Mouse (Mus musculus) gastrocnemius, postnatal 36 days (tissue): ENCODE data around the gene Rbms3. TPM values are rescaled to one million over a fixed set of nuclear protein-coding genes. Genes with fewer than 3 reads are reported as not detected.

Experiments
- DNase-seq, 2 experiments: peaks; one replicate each; pipeline ENCODE4 v3.0.0; 2022
- intact Hi-C: fragments of 180-260 bp; cut with DNase I; formaldehyde crosslinking; loops from one replicate; pipeline ENCODE4 v1.15.1; 2025
- total RNA-seq, 2 experiments: library from RNA; stranded (reverse); gene quantifications; 2 replicates each; pipeline ENCODE4 v1.2.3; 2021

Rbms3 gene
- total RNA-seq, 2 experiments from 2014 or later = 7.3 to 7.8 TPM

DNA sequence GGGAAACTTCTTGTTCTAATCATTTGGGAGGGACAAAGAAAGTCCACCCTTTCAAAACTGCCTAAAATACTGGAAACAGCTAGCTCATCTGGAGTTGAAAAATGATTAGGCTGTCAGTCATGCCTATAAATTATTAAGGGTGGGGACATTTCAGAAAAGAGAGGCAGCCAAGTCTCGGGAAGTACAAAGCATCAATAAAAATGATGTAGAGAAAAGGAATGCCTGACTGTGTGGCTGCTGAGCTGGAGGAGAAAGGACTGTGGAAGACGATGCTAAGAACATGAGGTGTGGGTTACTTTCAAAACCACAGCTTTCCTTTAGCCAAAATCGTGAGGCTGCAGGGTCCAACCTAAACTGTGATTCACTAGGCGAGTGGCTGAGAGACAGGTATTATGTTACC, 1037.2 kb downstream of the Rbms3 start:
- intact Hi-C loops = no loop called here
- DNase-seq = no peak

- intact Hi-C loops = no loop called here
- peak; percentile 35 to 39 for DNase-seq
These were observed 1038.6 kb downstream of the Rbms3 start for GRCm38 (mm10) chr9:116591071-116591470.

DNA sequence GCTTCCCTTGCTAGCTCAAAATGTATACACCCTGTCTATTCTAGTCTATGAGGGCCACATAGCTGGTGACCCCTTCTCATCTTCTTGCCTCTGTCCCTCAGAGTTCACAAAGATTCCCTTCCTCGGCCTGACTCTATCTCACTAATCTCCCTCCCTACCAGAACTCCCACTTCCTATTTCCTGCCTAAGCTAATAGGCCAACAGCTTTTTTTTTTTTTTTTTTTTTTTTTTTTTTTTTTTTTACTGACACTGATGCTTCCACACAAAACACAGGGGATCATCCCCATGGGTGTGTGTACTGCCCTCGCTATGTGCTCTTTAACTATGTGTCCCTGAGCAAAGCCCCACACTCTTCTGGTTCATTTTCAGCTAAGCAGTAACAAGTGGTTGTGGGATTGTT, 1060.0 kb downstream of the Rbms3 start:
- DNase-seq = no peak
- intact Hi-C loops = no loop called here

DNA sequence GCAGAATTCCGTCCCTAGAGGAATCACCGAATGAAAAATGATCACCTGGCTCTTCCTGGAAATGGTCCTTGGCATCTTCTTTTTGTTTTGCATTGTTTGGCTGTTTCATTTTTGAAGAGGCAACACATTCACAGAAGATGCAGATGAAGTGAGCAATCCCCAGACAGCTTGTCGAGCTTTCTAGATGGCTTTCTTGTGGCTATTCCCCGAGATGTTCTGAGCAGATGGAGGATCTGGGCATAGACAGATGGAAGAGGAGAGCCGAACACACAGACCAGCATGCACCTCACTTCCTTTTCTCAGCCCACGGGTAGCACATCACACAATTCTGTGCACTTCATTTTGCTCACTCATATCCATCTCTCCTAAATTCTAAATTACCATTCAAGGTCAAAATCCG, 1063.0 kb downstream of the Rbms3 start:
- no peak for DNase-seq
- intact Hi-C loops = no loop called here

GRCm38 (mm10) chr9:116557781-116558180, 1071.9 kb downstream of the Rbms3 start:
- intact Hi-C loops = loop anchor here (10.0 kb wide), 1 partner anchor 493 kb away; no protein-coding TSS in a partner anchor
- no peak for DNase-seq

GRCm38 (mm10) chr9:116556641-116557040, 1073.1 kb downstream of the Rbms3 start:
- intact Hi-C loops = loop anchor here (10.0 kb wide), 1 partner anchor 492 kb away; no protein-coding TSS in a partner anchor
- DNase-seq = no peak

DNA sequence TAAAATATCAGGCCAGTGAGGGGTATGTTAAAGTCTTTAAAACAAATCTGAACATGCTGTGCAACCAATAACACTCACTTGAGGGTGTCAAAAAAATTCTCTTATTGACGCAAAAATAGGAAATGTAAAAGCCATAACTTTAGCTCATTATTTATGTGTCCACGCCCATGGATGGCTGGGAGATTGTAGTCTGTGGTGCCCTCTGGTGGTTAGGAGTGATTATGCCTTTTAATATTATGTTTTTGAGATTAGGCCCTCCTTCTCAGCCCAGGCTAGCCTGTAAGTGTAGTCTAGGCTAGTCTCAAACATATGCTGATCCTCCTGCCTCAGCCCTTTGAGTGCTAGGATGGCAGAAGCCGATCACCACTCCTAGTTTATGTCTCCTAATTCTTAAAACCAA, 1076.5 kb downstream of the Rbms3 start:
- intact Hi-C loops = loop anchor here (2.0 to 10.0 kb wide), 2 partner anchors 126 to 488 kb away; no protein-coding TSS in a partner anchor
- DNase-seq = peak in 1 of 2 experiments; percentile 8

DNA sequence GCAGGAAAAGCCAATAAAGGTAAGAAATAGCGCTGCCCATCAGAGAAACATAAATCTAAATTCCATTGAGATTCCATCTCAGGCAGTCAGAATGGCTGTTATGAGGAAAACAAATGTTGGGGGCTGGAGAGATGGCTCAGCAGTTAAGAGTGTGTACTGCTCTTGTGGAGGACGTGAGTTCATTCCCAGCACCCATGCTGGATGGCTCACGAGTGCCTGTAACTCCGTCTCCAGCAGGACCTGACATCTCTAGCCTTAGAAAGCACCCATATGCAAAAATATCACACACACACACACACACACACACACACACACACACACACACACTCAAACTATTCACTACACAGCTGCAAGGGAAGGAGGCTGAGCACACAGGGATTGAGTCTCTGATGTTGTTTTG, 1083.6 kb downstream of the Rbms3 start:
- DNase-seq = no peak
- intact Hi-C loops = no loop called here

- intact Hi-C loops = no loop called here
- no peak for DNase-seq
These were observed 1086.9 kb downstream of the Rbms3 start for GRCm38 (mm10) chr9:116542793-116543192.

DNA sequence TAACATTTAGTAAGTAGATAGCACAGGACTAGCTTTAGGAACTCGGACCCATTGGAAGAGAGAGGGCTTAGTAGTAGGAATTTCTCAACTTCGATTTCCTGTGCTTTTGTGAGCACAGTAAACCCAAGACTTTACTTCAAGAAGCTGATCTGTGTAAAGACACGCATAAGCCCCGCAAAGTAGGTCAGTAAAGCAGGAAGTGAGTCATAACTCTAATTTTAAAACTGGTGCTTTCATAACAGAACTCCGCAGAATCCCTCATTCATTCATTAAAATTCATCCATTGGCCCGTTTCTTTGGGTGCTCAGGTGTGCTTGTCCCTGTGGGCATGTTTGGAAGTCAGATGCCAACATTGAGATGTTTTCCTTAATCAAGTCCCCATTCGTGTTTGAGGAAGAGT, 1087.7 kb downstream of the Rbms3 start:
- no peak for DNase-seq
- intact Hi-C loops = no loop called here

- intact Hi-C loops = no loop called here
- DNase-seq = no peak
These were observed 1094.0 kb downstream of the Rbms3 start for GRCm38 (mm10) chr9:116535709-116536108.

- intact Hi-C loops = no loop called here
- DNase-seq = no peak
These were observed 1096.3 kb downstream of the Rbms3 start for GRCm38 (mm10) chr9:116533381-116533780.

GRCm38 (mm10) chr9:116531121-116531520, 1098.6 kb downstream of the Rbms3 start:
- no peak for DNase-seq
- intact Hi-C loops = no loop called here

DNA sequence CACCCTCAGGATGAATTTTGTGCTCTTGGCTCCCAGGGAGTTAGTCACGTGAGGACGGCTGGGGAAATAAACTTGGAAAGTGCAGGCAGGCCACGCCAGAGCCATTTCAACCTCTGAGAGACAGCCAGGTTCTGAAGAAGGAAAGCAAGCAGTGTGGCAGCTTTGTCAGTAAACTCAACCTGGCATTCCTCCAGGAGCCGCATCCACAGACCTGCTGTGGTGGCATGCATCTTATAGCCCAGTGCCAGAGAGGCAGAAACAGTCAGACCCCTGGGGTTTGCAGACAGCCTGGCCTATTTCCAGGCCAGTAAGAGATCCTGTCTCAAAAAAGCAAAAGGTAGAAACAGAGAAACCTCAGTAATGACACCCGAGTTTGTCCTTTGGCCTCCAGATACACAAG, 1105.3 kb downstream of the Rbms3 start:
- intact Hi-C loops = no loop called here
- no peak for DNase-seq
